Mouse (Mus musculus): Measurements from ENCODE around the gene Ldlrad3.

Ldlrad3 gene

GRCm38 (mm10) chr2:102071022-102071717, 115.0 kb downstream of the Ldlrad3 start:
- DNase-seq, result peak; percentile 25

DNA sequence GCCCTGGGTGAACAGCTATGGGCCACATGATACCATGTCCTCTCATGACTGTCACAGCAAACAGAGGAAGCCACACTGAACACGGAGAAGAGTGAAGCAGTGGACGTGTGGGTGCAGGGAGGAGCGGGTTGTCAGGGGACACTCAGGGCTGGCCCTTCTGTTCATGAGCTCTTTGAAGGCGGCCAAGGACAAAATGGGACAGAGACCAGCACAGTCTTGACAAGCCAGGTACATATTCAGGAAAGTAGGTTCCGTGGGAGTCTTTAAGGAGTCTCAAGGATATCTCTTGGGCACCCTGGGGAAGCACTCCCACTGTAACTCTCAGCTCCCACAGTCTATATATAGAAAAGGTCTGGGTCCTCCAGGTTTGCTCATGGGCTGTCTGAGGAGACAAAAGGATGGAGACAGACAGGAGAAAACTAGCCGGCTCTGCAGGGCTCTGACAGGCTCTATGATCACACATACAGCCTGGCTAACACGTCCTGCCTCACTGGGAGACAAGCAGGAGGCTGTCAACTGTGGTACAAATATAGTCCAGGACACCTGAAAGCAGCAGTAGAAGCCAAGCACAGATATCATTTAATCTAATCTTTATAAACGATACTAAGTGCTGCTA, 121.3 kb downstream of the Ldlrad3 start:
- no peak for DNase-seq

DNA sequence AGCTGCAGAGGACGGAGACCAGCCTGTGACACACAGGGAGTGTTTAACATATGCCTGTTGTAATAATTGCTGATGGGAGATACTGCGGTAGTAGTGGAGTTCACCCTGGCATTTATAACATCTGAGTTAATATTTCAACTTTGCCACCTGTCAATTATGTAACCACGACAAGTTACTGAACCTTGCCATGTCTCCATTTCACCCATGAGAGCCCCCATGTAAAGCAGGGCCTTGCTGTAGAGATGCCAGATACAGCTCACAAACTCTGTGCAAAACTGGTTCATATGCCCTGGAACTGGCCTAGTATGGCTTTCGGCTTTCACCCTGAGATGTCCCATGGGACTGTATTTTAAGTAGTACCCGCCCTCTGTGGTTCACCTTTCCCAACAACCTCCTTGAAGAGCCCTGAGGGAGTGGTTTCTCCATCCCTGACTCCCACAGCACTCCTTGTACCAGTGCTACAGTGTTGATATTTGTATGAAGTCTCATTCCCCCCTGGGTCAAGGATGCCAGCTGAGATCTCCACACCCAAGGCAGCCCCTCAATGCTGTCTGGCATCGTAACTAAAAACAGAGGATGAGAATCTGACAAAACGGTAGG, 122.2 kb downstream of the Ldlrad3 start:
- DNase-seq, result no peak

DNA sequence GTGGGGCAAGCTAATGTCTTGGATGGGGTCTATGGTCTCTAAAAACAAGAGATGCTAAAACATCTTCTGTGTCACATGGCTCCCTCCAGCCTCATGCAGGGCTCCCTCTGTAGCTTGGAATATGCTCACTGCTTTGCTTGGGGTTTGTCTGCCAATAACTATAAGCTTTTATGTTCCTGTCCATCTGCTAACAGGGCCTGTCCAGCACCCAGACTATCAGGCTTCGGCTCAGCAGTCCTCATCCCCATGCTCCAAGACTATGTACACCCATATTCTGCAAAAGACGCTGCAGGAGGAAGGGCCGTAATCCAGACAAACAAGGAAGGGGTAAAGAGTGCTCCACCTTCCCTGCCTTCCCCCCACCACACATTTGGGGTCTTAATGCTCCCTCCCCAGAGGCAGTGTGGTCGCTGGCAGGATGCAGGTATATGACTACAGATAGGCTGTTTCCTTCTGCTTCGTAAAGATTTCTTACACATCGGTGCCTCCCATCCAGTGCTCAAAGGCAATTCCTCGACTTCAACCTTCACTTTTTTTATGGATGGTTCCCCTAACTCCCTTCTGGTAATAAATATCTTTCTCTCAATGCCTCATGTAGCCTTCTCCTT, 123.2 kb downstream of the Ldlrad3 start:
- no peak for DNase-seq

DNA sequence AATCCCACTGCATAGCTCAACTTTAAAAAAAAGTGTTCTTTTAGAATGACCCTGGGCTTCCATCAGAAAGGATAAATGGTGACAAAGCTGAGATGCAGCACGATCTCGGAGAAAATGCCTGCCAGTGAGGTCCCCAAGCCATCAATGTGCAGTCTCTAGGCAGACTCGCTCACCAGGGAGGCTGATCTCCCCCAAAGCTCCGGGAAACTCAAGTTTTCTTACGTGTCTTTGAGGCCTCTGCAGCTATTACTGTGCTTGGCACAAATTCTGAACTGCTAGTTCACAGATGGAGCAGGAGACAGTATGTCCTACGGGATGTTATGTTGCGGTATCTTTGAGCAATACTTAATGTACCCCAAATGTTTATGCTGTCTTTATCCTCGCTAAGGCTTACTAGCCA, 124.3 kb downstream of the Ldlrad3 start:
- DNase-seq, result no peak

DNA sequence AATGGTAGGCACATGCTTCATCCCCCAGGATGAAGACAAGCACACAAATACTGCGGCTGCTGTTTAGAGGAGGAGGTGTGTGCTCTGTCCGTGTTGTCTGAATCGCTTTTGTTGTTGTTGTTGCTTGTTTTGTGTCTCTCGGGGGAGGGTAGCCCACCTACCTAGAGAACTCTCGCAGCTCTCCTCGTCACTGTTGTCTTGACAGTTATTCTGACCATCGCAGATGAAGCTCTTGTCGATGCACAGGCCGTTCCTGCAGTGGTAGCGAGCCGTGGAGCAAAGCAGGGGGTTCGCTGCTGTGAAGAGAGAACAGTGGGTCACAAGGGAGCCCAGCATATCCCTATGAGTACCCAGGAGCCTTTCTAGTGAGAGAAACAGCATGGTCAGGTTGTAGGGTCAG, 128.4 kb downstream of the Ldlrad3 start:
- no peak for DNase-seq

DNA sequence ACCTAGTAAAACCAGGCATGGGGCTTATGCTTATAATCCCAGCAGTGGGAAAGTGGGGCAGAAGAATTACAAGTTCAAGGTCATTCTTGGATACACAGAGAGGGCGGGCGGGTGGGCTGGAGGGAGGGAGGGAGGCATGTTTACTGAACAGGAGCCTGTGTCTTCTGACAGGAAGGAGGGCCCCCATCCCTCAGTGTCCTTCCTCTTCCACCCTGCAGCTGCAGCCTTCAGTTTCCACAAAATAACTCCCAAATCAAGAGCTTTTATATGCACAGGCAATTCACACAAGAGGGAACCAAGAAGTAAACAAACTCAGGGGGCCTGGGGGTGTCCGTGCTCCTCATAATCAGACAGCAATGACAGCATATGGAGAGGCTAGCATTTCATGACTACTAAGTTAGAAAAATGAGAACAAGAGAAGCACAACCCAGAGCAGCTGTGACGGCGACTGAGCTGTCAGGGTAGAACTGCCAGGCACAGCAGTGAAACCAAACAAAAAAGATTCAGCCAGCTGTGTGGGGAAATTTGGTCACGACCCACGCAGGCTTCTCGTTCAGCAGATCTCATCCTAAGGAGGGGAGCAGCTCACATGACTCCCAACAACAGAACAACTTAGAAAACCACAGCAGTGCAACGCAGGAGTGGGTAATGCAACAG, 129.0 kb downstream of the Ldlrad3 start:
- peak; percentile 15 for DNase-seq

GRCm38 (mm10) chr2:102056144-102056543, 130.0 kb downstream of the Ldlrad3 start:
- no peak for DNase-seq

DNA sequence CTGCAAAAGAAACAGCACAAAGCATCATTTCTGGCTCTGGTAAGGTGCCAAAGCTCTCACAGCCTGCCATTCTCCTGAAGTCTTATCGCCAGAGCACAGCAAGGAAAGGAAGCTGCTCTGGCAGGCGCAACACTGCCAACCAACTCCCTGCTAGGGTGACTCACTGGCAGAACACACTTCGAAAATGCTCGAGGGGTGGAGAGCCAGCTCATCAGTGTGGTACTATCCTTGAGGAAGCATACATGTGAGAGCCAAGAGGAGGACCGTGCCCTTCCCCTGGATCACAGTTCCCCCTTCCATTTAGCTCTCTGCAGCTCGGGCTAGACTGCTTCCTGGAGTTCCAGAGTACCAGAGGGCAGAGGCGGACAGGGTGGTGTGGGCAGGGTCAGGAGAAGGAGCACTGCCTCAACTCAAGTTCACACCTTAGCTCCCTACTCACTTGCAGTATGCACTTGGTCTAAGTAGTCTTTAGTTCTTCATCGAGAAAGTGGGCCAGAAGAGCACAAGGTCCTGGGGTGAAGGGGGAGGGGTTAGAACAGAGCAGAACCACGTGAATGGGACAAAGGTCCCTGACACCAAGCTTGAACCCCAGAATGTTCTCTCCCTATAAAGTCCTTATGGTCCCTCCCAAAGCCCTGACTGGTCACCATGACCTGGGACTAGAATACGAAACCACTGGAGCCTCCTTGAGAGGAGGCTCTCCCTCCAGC, 133.1 kb downstream of the Ldlrad3 start:
- DNase-seq, result peak; percentile 70

DNA sequence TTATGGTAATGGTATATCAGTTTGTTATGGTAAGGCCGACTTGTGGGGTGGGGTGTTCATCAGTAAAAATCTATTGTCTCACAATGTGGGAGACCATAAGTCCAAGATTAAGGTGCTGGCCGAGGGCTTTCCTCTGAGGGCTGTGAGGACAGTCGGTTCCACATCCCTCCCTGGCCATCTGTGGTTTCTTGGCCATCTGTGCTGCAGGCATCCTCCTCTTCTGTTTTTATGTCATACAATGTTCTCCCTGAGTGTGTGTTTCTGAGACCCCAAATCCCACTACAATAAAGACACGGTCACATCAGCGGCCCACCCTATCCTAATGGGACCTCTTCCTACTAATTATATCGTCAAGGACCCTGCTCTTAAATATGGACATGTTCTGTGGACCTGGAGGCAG, 133.8 kb downstream of the Ldlrad3 start:
- DNase-seq, result no peak

DNA sequence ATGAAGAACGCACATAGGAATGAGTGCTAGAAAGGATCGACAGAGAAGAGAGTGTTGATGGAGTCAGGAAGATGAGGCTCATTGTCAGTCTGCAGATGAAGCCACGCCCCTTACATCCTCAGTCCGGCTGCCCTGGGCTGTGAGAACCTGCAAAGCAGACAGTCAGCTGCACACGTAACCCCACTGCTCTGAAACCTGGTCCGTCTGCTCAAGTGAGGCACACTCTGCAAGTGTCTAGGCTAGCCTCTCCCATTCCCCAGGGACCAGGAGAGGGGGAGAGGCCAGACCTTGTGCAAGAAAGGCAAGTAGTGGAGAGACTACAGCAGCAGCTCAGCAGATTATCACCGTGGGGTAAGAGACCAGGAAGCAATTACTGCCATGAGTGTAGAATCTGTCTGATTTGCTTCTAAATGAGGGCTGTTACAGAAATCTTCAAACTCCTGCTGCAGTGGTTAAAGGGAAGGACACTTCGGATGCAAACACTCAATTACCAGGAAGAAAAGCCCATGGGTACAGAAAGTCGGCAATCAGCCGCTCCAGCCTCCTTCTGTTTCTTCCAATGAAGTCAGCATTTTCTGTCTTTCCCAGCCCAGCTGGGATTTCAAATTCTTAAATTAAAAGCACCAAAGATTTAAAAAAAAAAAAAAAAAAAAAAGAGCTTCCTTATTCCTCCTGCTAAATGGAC, 136.2 kb downstream of the Ldlrad3 start:
- peak; percentile 26 for DNase-seq

DNA sequence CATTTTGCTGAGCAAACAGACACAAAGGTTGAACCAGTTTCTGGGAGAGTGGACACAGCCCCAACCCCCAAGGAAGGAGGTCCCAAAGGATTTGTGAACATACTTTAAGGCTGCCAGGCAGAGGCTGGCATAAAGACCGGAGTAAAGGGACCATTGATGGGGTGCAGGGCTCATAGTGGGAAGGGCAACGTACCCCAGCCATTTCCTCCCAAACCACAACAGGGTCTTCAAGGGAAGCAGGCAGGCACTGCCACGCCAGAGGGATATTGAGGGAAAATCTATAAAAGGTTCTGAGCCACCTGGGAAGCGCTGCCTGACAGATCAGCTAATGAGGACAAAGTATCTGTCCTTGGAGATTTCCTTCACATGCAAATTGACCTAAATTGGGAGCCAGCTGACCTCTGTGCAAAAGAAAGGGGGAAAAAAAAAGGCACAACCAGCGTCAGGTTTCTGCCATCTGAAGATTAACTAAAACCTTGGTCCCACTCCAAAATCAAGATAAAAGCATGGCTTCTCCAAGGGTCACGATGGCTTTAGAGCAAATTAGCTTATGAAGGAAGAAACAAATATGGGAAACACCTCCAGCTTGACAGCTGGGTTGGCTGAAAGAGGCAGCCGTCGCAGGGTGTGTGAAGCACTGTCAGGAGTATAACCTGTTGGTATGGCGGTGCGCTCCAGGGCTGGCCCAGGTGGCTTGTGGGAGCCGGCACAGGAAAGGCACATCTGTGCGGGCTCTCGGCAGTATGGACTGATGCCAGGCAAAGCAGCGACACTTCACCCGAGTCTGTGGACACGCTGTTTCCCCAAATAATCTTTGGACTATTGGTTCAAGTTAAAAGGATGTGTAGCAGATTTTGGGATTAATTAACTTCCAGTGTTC, 137.6 kb downstream of the Ldlrad3 start:
- DNase-seq, result no peak

DNA sequence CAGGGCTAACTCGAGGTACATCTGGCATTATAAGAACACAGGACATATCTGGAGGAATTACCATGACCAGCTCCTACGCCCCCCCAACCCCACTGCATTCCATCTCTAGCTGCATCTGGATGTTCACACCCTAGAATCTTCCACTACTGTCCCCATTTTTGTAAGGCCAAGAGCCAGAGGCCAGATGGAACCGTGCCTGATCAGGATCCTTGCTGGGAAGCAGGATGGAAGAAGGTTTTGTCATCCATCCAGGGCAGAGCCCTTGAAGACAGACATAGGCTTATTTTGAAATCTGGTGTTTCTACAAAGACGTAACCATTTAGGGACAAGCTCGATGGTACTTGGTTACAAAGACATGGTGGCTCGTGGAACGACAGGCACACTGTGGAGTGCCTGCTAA, 139.7 kb downstream of the Ldlrad3 start:
- DNase-seq, result no peak

DNA sequence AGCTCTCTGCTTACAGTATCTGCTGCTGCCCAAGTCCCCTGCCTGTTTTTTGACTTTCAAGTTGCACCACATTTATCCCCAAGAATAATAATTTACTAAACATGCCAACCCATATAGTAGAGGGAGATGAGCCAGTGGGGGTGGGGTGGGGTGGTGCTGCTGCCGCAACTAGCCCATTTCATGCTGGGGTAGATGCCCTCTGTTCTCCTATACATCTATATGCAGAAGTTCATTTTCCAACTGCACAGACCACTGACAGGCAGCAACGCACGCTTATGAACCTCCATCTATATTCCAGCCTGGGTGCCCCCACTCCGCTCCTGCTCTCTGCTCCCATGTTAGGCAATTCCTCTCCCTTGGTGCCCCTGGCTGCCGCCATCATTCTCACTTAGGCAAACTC, 145.7 kb downstream of the Ldlrad3 start:
- no peak for DNase-seq

DNA sequence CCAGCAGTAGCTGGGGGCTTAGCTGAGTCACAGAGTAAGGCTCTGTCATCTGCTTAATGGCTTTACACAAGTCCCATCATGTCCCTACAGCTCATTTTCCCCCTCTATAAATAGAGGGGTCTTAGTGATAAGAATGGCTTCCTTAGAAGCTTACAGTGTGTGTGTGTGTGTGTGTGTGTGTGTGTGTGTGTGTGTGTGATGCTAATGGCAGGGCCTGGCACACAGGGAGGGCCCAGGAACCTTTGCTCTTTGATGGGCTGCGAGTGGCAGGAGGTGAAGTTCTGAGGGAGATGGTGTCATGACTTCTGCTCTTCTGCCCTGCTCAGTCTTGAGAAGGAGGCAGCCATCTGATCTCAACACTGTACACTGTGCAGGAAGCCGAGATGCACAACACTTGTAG, 146.2 kb downstream of the Ldlrad3 start:
- no peak for DNase-seq

GRCm38 (mm10) chr2:102038895-102039667, 147.1 kb downstream of the Ldlrad3 start:
- DNase-seq, result no peak

- peak; percentile 47 for DNase-seq
Observed at GRCm38 (mm10) chr2:102038229-102038894, 147.8 kb downstream of the Ldlrad3 start.

GRCm38 (mm10) chr2:102036665-102037511, 149.3 kb downstream of the Ldlrad3 start:
- no peak for DNase-seq

DNA sequence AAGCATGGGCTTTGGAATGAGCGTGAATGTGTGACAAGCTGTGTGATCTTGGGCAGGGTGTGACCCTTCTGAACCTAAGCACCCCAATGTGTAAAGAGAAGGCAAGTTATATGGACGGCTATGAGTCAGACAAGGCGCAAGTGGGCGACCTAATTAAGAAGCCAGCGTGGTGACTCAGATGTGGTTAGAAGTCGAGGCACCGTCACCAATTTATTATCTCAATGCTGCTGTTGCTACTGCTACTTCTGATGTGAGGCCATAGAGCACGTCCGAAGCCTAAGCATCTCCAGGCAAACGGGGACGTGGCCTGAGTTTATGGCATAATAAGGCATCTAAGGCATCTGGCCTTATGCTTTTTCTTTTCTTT, 151.7 kb downstream of the Ldlrad3 start:
- no peak for DNase-seq

Data from lung, postnatal 10 days (tissue).